Mouse (Mus musculus): Measurements from ENCODE around the gene Sp110. TPM values are rescaled to one million over a fixed set of nuclear protein-coding genes. Genes with fewer than 3 reads are reported as not detected.

The Sp110 gene
- polyA plus RNA-seq, 1 experiment from 2014 or later: 0.39 TPM

Other genes with a start within 250 kb of the Sp110 start
- not detected in 2 replicates for gene G530012D18Rik, start 23.1 kb downstream of the Sp110 start, polyA plus RNA-seq (2016; fragmentation: Nextera tagmentation; extraction: Ambion mirVana)
- gene Sp140, start 1.6 kb upstream of the Sp110 start, polyA plus RNA-seq (2016; fragmentation: Nextera tagmentation; extraction: Ambion mirVana): 0.73 and 0.91 TPM in 2 replicates
- gene Sp100, start 51.2 kb upstream of the Sp110 start, polyA plus RNA-seq (2016; fragmentation: Nextera tagmentation; extraction: Ambion mirVana): 0.24 and 0.29 TPM in 2 replicates
- 0.48 and 0.74 TPM in 2 replicates for gene A630001G21Rik, start 179.8 kb upstream of the Sp110 start, polyA plus RNA-seq (2016; fragmentation: Nextera tagmentation; extraction: Ambion mirVana)
- 28.1 and 33.5 TPM in 2 replicates for gene Cab39, start 194.6 kb upstream of the Sp110 start, polyA plus RNA-seq (2016; fragmentation: Nextera tagmentation; extraction: Ambion mirVana)